Mouse (Mus musculus) forebrain, embryonic 15.5 days (tissue): ENCODE results near the gene Ppp1r21. TPM values are rescaled to one million over a fixed set of nuclear protein-coding genes. Genes with fewer than 3 reads are reported as not detected.
A peak's percentile ranks its signal among the peaks of the same experiment; 100 is the strongest.

Source experiments
- ATAC-seq: fragments of 200-750 bp; cut with Nextera tagmentation; replicated peaks from 2 replicates; pipeline ENCODE4 v1.8.0; 2017; ENCODE audit warnings: mild to moderate bottlenecking, moderate TSS enrichment, moderate library complexity
- H3K27ac ChIP-seq: fragments of 300-500 bp; sonication (generic); replicated peaks from 2 replicates; pipeline ENCODE4 v1.5.1; 2015; ENCODE audit warnings: mild to moderate bottlenecking, inconsistent platforms
- H3K27me3 ChIP-seq: fragments of 300-500 bp; sonication (generic); 2 replicates; pipeline ENCODE4 v1.6.1; 2015; ENCODE audit warnings: inconsistent platforms
- H3K36me3 ChIP-seq: fragments of 300-500 bp; sonication (generic); 2 replicates; pipeline ENCODE4 v1.6.1; 2015; ENCODE audit warnings: mild to moderate bottlenecking, inconsistent platforms
- H3K4me1 ChIP-seq: fragments of 300-500 bp; sonication (generic); 2 replicates; pipeline ENCODE4 v1.6.1; 2015; ENCODE audit warnings: inconsistent platforms
- H3K4me2 ChIP-seq: fragments of 300-500 bp; sonication (generic); replicated peaks from 2 replicates; pipeline ENCODE4 v1.6.1; 2015; ENCODE audit warnings: mild to moderate bottlenecking, inconsistent platforms
- H3K4me3 ChIP-seq: fragments of 300-500 bp; sonication (generic); 2 replicates; pipeline ENCODE4 v1.5.1; 2015; ENCODE audit warnings: mild to moderate bottlenecking, inconsistent platforms
- H3K9ac ChIP-seq: fragments of 300-500 bp; sonication (generic); replicated peaks from 2 replicates; pipeline ENCODE4 v1.6.1; 2015; ENCODE audit warnings: mild to moderate bottlenecking, inconsistent platforms
- H3K9me3 ChIP-seq: fragments of 300-500 bp; sonication (generic); 2 replicates; pipeline ENCODE4 v1.6.1; 2016; ENCODE audit warnings: inconsistent platforms
- WGBS: fragments of 180-500 bp; shearing (Covaris S2); methylation state at CpG from one replicate; pipeline ENCODE4 v1.1.7; 2015; ENCODE audit warnings: mixed read lengths; 5-methylcytosine and 5-hydroxymethylcytosine counted together
- polyA plus RNA-seq: library from polyadenylated mRNA; unstranded; fragments of >200 nt; fragmentation: Nextera tagmentation; extraction: Ambion mirVana; gene quantifications from 2 replicates; pipeline ENCODE4 v1.2.1, GENCODE M21; 2015

The Ppp1r21 gene
- polyA plus RNA-seq, 1 experiment from 2014 or later, result 25.5 TPM

GRCm38 (mm10) chr17:88583411-88583810 is 53.5 kb downstream of the Ppp1r21 start:
- WGBS, result 88% methylated on average over 8 of the region's 8 CpGs
- no peaks in the 10 kb centered on the region for H3K9me3 ChIP-seq
- H3K27me3 ChIP-seq, result no peaks in the 10 kb centered on the region
- H3K27ac ChIP-seq, result no peak overlapping the region
- H3K36me3 ChIP-seq, result peaks cover 75% of the 10 kb centered on the region
- H3K9ac ChIP-seq, result no peak overlapping the region
- H3K4me3 ChIP-seq, result no peak overlapping the region
- no peak overlapping the region for H3K4me2 ChIP-seq
- no peak for ATAC-seq
- no peaks in the 10 kb centered on the region for H3K4me1 ChIP-seq

- Histone ChIP-seq H3K36me3 (peaks cover 59% of the 10 kb centered on the region), H3K27ac (no peak overlapping the region), H3K9ac (no peak overlapping the region), H3K4me1 (no peaks in the 10 kb centered on the region), H3K27me3 (no peaks in the 10 kb centered on the region), H3K4me3 (no peak overlapping the region), H3K4me2 (no peak overlapping the region), H3K9me3 (no peaks in the 10 kb centered on the region)
- WGBS, result 87% methylated on average over 15 of the region's 15 CpGs
- no peak for ATAC-seq
Measured at GRCm38 (mm10) chr17:88587371-88587770, 57.5 kb downstream of the Ppp1r21 start.

DNA sequence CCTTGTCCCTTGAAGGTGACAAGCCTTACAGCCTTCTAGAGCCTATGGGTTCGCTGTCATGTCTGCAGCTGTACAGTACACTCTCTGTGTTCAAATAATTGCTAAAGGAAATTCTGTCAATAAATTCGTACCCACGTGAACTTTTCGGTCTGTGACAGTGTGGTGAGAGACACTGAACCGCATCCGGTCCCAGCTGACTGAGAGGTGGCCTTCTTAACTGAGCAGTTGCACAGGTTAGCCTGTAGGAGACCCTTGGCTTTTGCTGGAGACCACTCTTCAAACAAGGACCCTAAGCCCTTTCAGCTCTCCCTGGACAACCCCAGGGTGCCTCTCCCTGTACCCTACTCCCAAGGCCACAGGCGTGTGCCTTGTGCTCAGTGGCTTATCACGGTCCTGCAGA is 58.3 kb downstream of the Ppp1r21 start:
- 97% methylated on average over 8 of the region's 8 CpGs for WGBS
- Histone ChIP-seq H3K36me3 (peaks cover 54% of the 10 kb centered on the region), H3K9ac (no peak overlapping the region), H3K27me3 (no peaks in the 10 kb centered on the region), H3K4me2 (no peak overlapping the region), H3K4me1 (no peaks in the 10 kb centered on the region), H3K27ac (no peak overlapping the region), H3K4me3 (no peak overlapping the region), H3K9me3 (no peaks in the 10 kb centered on the region)
- 0 out of 2 replicates have a peak, but pooled peaks have one; percentile 41 for ATAC-seq

GRCm38 (mm10) chr17:88590251-88590650 is 60.3 kb downstream of the Ppp1r21 start:
- Histone ChIP-seq H3K36me3 (peaks cover 34% of the 10 kb centered on the region), H3K4me3 (no peak overlapping the region), H3K27me3 (no peaks in the 10 kb centered on the region), H3K27ac (no peak overlapping the region), H3K9me3 (no peaks in the 10 kb centered on the region), H3K4me2 (no peak overlapping the region), H3K4me1 (no peaks in the 10 kb centered on the region), H3K9ac (no peak overlapping the region)
- 64% methylated on average over 6 of the region's 6 CpGs for WGBS
- no peak for ATAC-seq

GRCm38 (mm10) chr17:88595071-88595470 is 65.2 kb downstream of the Ppp1r21 start:
- Histone ChIP-seq H3K36me3 (peaks cover 3% of the 10 kb centered on the region; the same call in 1 of the 2 replicates), H3K4me3 (no peak overlapping the region), H3K4me2 (no peak overlapping the region), H3K9me3 (no peaks in the 10 kb centered on the region), H3K4me1 (peaks cover 16% of the 10 kb centered on the region), H3K27ac (no peak overlapping the region), H3K27me3 (no peaks in the 10 kb centered on the region), H3K9ac (no peak overlapping the region)
- WGBS, result 85% methylated on average over 4 of the region's 4 CpGs
- ATAC-seq, result no peak

GRCm38 (mm10) chr17:88596068-88596467 is 66.2 kb downstream of the Ppp1r21 start:
- ATAC-seq, result no peak
- H3K36me3 ChIP-seq, result no peaks in the 10 kb centered on the region
- H3K27me3 ChIP-seq, result no peaks in the 10 kb centered on the region
- H3K4me1 ChIP-seq, result peaks cover 16% of the 10 kb centered on the region
- no peak overlapping the region for H3K4me3 ChIP-seq
- no peaks in the 10 kb centered on the region for H3K9me3 ChIP-seq
- 73% methylated on average over 4 of the region's 4 CpGs for WGBS
- no peak overlapping the region for H3K4me2 ChIP-seq
- no peak overlapping the region for H3K27ac ChIP-seq
- no peak overlapping the region for H3K9ac ChIP-seq

- Histone ChIP-seq H3K4me3 (peak overlapping the region; percentile 58), H3K27ac (peak overlapping the region; percentile 74), H3K36me3 (no peaks in the 10 kb centered on the region), H3K4me2 (peak overlapping the region; percentile 89), H3K27me3 (no peaks in the 10 kb centered on the region), H3K4me1 (peaks cover 16% of the 10 kb centered on the region), H3K9me3 (no peaks in the 10 kb centered on the region), H3K9ac (peak overlapping the region; percentile 59)
- WGBS, result 29% methylated on average over 16 of the region's 16 CpGs
- peak; percentile 88; the same call in 1 of the 2 replicates for ATAC-seq
Measured at GRCm38 (mm10) chr17:88596544-88597221, 66.8 kb downstream of the Ppp1r21 start.

GRCm38 (mm10) chr17:88597222-88598055 is 67.5 kb downstream of the Ppp1r21 start, which contains the start of gene Ston1:
Gene Ston1, plus strand, starts transcription at chr17:88597684.
- peak; percentile 84 for ATAC-seq
- WGBS, result 1% methylated on average over 41 of the region's 41 CpGs
- H3K4me1 ChIP-seq, result peaks cover 16% of the 10 kb centered on the region

DNA sequence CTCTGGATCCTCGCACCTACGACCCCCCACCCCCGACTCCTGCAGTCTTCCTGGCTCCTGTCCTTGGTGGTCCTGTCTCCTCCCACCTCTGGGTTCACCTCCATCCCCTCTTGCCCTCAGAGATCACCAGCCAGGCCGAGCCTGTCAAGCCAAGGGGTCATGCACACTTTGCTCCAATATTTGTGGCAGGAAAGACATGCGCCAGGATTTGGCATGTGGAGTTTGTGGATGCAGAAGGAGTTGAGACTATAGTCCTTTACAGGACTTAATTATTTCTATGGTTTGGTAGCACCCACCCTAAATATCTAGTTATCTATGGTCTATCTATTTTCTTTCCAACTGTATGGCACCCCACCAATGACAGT is 68.1 kb downstream of the Ppp1r21 start:
- ATAC-seq, result no peak
- no peaks in the 10 kb centered on the region for H3K36me3 ChIP-seq
- peak overlapping the region; percentile 58 for H3K4me3 ChIP-seq
- 10% methylated on average over 5 of the region's 5 CpGs for WGBS
- H3K9me3 ChIP-seq, result no peaks in the 10 kb centered on the region
- no peak overlapping the region; the same call in 1 of the 2 replicates for H3K27ac ChIP-seq
- H3K4me1 ChIP-seq, result peaks cover 16% of the 10 kb centered on the region
- peak overlapping the region; percentile 59 for H3K9ac ChIP-seq
- no peaks in the 10 kb centered on the region for H3K27me3 ChIP-seq
- H3K4me2 ChIP-seq, result peak overlapping the region; percentile 89

More at GRCm38 (mm10) chr17:88597222-88598055, 67.5 kb downstream of the Ppp1r21 start, which contains the start of gene Ston1:
- peak within 1 kb of the TSS; percentile 58 for H3K4me3 ChIP-seq
- no peaks in the 10 kb centered on the region for H3K27me3 ChIP-seq
- H3K4me2 ChIP-seq, result peak within 1 kb of the TSS; percentile 89
- no peaks in the 10 kb centered on the region for H3K36me3 ChIP-seq
- peak within 1 kb of the TSS; percentile 74 for H3K27ac ChIP-seq
- peak within 1 kb of the TSS; percentile 59 for H3K9ac ChIP-seq
- H3K9me3 ChIP-seq, result no peaks in the 10 kb centered on the region

- WGBS, result 16% methylated on average over 14 of the region's 14 CpGs
- Histone ChIP-seq H3K4me3 (peak overlapping the region; percentile 8; the same call in 1 of the 2 replicates), H3K4me1 (peaks cover 16% of the 10 kb centered on the region), H3K4me2 (peak overlapping the region; percentile 89), H3K27ac (0 out of 2 replicates have a peak overlapping the region, but pooled peaks have one; percentile 38), H3K9ac (peak overlapping the region; percentile 2; the same call in 1 of the 2 replicates), H3K9me3 (no peaks in the 10 kb centered on the region), H3K36me3 (no peaks in the 10 kb centered on the region), H3K27me3 (no peaks in the 10 kb centered on the region)
- ATAC-seq, result peak; percentile 14; the same call in 1 of the 2 replicates
Measured at GRCm38 (mm10) chr17:88598570-88599368, 68.9 kb downstream of the Ppp1r21 start.

DNA sequence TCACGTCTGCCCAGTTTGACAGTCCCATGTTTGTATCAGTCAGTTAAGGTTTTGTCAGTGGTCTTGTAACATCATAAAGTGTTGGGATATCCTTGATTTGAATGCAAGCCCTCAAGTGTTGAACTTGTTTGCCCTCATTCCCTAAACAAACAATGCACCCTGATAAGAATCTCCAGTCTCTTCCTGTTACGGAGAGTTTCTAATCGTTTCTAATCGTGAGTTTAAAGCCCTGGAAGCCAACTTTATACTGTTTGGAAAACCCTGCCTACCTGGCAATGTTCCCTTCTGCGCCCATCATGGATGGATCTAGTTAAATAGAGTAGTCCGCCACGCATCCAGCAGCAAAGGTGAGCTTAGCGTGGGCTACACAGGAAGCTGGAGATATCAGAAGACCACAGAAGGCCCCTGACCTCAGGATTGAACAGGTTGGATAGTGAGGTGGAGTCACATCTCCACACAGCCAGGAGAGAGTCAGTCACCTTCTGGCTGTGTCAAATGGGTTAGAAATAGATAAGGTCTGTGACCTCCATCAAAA is 70.6 kb downstream of the Ppp1r21 start:
- ATAC-seq, result no peak
- no peaks in the 10 kb centered on the region for H3K27me3 ChIP-seq
- no peak overlapping the region for H3K27ac ChIP-seq
- peaks cover 16% of the 10 kb centered on the region for H3K4me1 ChIP-seq
- no peak overlapping the region for H3K9ac ChIP-seq
- 89% methylated on average over 8 of the region's 8 CpGs for WGBS
- H3K36me3 ChIP-seq, result no peaks in the 10 kb centered on the region
- no peaks in the 10 kb centered on the region for H3K9me3 ChIP-seq
- no peak overlapping the region for H3K4me3 ChIP-seq
- H3K4me2 ChIP-seq, result no peak overlapping the region
